Mouse (Mus musculus) ES-E14 (cell line): ENCODE results near the gene Slpi. TPM values are rescaled to one million over a fixed set of nuclear protein-coding genes. Genes with fewer than 3 reads are reported as not detected.

Source experiments
- DNase-seq: peaks from one replicate; pipeline ENCODE4 v3.0.0-alpha.2; 2013; ENCODE audit warnings: low read depth, low spot score
- H3K27ac ChIP-seq: 2 replicates; pipeline ENCODE4 v1.5.1; 2012; ENCODE audit warnings: low read depth, mild to moderate bottlenecking, low read length, moderate library complexity, mixed read lengths; ENCODE audit not compliant: poor library complexity, insufficient read depth, severe bottlenecking
- H3K36me3 ChIP-seq: 2 replicates; pipeline ENCODE4 v1.6.1; 2012; ENCODE audit warnings: mild to moderate bottlenecking, low read length, moderate library complexity, mixed read lengths; ENCODE audit not compliant: control insufficient read depth, poor library complexity, insufficient read depth, severe bottlenecking
- H3K4me1 ChIP-seq, 2 experiments: fragments of 150-350 bp in 1 of 2; sonication (generic) in 1 of 2; 2 replicates each; pipeline ENCODE4 v1.6.1; 2012; ENCODE audit warnings: low read length in 2 of 2, mild to moderate bottlenecking in 1 of 2, mixed read lengths in 1 of 2; ENCODE audit not compliant: control insufficient read depth in 2 of 2, insufficient read depth in 2 of 2, poor library complexity in 1 of 2
- H3K4me3 ChIP-seq, 2 experiments: fragments of 150-350 bp in 1 of 2; sonication (generic) in 1 of 2; 2 replicates each; pipeline ENCODE4 v1.5.1; 2012; ENCODE audit warnings: low read length in 2 of 2, low read depth in 1 of 2, mild to moderate bottlenecking in 1 of 2, mixed read lengths in 1 of 2; ENCODE audit not compliant: insufficient read depth in 1 of 2, poor library complexity in 1 of 2, severe bottlenecking in 1 of 2
- H3K9ac ChIP-seq: 2 replicates; pipeline ENCODE4 v1.6.1; 2012; ENCODE audit warnings: low read depth, mild to moderate bottlenecking, low read length, mixed read lengths; ENCODE audit not compliant: poor library complexity, insufficient read depth, severe bottlenecking
- H3K9me3 ChIP-seq: fragments of 150-350 bp; sonication (generic); 2 replicates; pipeline ENCODE4 v1.6.1; 2012; ENCODE audit warnings: low read depth, mild to moderate bottlenecking, low read length; ENCODE audit not compliant: control insufficient read depth, insufficient read depth
- CHD2 ChIP-seq: IDR thresholded peaks from 2 replicates; pipeline ENCODE4 v1.6.1; 2014; ENCODE audit warnings: mild to moderate bottlenecking, low read depth, low read length, inconsistent platforms
- HCFC1 ChIP-seq: IDR thresholded peaks from 2 replicates; pipeline ENCODE4 v1.6.1; 2012; ENCODE audit warnings: low read length, inconsistent platforms, borderline replicate concordance; ENCODE audit not compliant: insufficient read depth
- MAFK ChIP-seq: IDR thresholded peaks from 2 replicates; pipeline ENCODE4 v1.6.1; 2014; ENCODE audit warnings: mild to moderate bottlenecking, low read depth, low read length, inconsistent platforms; ENCODE audit not compliant: insufficient read depth
- ZC3H11A ChIP-seq: IDR thresholded peaks from 2 replicates; pipeline ENCODE4 v1.6.1; 2012; ENCODE audit warnings: low read depth, mild to moderate bottlenecking, inconsistent platforms, low read length, borderline replicate concordance
- ZNF384 ChIP-seq: IDR thresholded peaks from 2 replicates; pipeline ENCODE4 v1.6.1; 2012; ENCODE audit warnings: low read depth, low read length, inconsistent platforms
- in situ Hi-C, 2 experiments: fragments of 600-800 bp; cut with MboI; formaldehyde crosslinking; loops; one replicate each; pipeline ENCODE4 v1.15.1; 2025; ENCODE audit warnings: low sequenced_read_pairs in 2 of 2, inconsistent platforms in 1 of 2; ENCODE audit not compliant: unreplicated experiment in 2 of 2
- total RNA-seq: library from RNA; depleted of rRNA; stranded (reverse); fragments of 300-350 nt; gene quantifications from 2 replicates; pipeline ENCODE4 v1.2.3, GENCODE M21; 2012

Slpi gene
- total RNA-seq, 1 experiment = not detected

DNA sequence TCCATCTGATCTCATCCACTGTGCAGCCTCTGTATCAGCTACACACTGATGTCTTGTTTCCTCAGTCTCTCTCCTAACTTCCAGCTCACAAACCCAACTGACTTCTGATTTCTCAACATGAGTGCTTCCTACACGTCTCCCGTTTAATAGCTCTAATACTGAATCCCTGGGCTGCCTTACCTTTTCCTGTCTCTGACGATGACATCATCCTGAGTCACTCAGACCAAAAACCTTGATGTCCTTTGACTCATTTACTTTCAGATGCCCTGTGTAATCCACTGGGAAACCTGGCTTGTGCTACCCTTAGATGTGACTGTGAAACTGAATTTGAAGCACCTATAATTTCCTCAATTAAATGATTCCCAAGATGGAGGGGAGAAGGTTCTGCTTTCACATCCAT lies 5.9 kb downstream of the Slpi start:
- TF ChIP-seq HCFC1 = no peak
- TF ChIP-seq ZNF384 = no peak

GRCm38 (mm10) chr2:164381726-164382125 lies 7.2 kb downstream of the Slpi start:
- 0 out of 2 replicates have a peak, but pooled peaks have one; percentile 32 for TF ChIP-seq ZNF384
- 0 out of 2 replicates have a peak, but pooled peaks have one; percentile 44 for TF ChIP-seq HCFC1
- TF ChIP-seq CHD2 = no peak
- Histone ChIP-seq H3K9ac (no peak overlapping the region), H3K4me1 (no peaks in the 10 kb centered on the region), H3K9me3 (no peaks in the 10 kb centered on the region), H3K4me3 (no peak overlapping the region), H3K27ac (no peak overlapping the region), H3K36me3 (no peaks in the 10 kb centered on the region)
- DNase-seq = peak; percentile 78
- in situ Hi-C loops = no loop called here

More for the DNA sequence above, 5.9 kb downstream of the Slpi start:
- H3K4me3 ChIP-seq = no peak overlapping the region
- in situ Hi-C loops = no loop called here
- DNase-seq = no peak
- H3K4me1 ChIP-seq = no peaks in the 10 kb centered on the region
- H3K9me3 ChIP-seq = no peaks in the 10 kb centered on the region
- H3K36me3 ChIP-seq = no peaks in the 10 kb centered on the region
- no peak overlapping the region for H3K27ac ChIP-seq
- no peak overlapping the region for H3K9ac ChIP-seq

DNA sequence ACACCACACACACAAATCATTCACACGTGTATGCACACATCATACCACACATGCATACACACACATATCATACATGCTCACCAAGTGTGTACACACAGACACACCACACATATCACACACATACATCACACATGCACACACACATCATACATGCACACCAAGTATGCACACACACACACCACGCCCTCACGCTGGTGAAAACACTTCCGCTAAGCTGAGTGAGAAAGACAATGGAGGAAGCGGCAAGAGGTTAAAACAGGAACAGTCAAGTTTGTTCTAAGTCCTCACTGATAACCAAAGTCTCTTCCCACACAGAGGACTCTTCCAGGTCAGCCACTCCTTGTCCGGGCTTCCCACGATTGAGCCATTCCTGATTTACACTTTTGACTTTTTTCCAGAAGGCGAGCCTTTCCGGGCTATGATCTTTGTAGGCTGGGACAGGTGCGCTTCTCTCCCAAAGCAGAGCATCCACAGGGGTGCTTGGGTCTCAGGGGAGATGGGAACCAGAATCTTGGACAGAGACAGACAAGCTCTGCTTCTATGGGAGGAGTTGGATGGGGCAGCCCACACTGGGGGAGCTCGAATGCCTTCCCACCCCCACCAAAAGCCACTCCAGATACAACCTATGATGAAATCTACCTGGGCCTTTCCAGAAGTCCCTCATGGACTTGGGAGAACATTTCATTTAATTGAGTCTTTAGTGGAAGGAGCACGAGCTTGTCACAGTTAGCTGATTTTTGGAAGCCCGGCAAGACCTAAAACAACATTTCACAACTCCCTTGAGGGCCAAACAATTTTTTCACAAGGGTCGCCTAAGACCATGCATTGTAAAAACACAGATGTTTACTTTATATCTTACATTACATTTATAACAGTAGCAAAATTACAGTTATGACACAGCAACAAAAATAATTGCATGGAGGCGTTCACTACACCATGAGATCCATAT lies 11.1 kb downstream of the Slpi start:
- TF ChIP-seq HCFC1 = no peak
- TF ChIP-seq ZNF384 = no peak
- no peak for TF ChIP-seq ZC3H11A
- TF ChIP-seq CHD2 = no peak
- TF ChIP-seq MAFK = no peak
- Histone ChIP-seq H3K9ac (no peak overlapping the region), H3K9me3 (no peaks in the 10 kb centered on the region), H3K36me3 (no peaks in the 10 kb centered on the region), H3K4me3 (no peak overlapping the region), H3K4me1 (no peaks in the 10 kb centered on the region), H3K27ac (no peak overlapping the region)
- DNase-seq = no peak
- in situ Hi-C loops = no loop called here

GRCm38 (mm10) chr2:164373187-164373586 lies 15.7 kb downstream of the Slpi start:
- in situ Hi-C loops = no loop called here
- no peaks in the 10 kb centered on the region for H3K36me3 ChIP-seq
- no peak for TF ChIP-seq ZNF384
- TF ChIP-seq MAFK = no peak
- no peak for TF ChIP-seq CHD2
- no peak for TF ChIP-seq ZC3H11A
- no peak for TF ChIP-seq HCFC1
- no peaks in the 10 kb centered on the region for H3K9me3 ChIP-seq
- no peak overlapping the region for H3K27ac ChIP-seq
- no peaks in the 10 kb centered on the region for H3K4me1 ChIP-seq
- no peak overlapping the region for H3K4me3 ChIP-seq
- no peak overlapping the region for H3K9ac ChIP-seq
- DNase-seq = no peak
